ENCODE assay signal across 8 mouse cellular contexts in genomic region chr8:109251360-109251798, GRCm38 (mm10).
DNase-seq lines count a peak whose midpoint lies in the region; ATAC-seq lines count a peak whose summit lies in the region.

No protein-coding gene starts in this region.

- no peaks in the 10 kb centered on the region for H3K36me3 ChIP-seq in hindbrain, embryonic 13.5 days
- no peaks in the 10 kb centered on the region for H3K36me3 ChIP-seq in neural tube, embryonic 14.5 days (ENCODE audit: control insufficient read depth, insufficient read depth, low read length)

- no peaks in the 10 kb centered on the region for H3K9me3 ChIP-seq in hindbrain, embryonic 13.5 days
- no peaks in the 10 kb centered on the region for H3K9me3 ChIP-seq in neural tube, embryonic 14.5 days (ENCODE audit: control insufficient read depth, low read length)

- DNase-seq in kidney, adult 9 months, result peak; percentile 1
- DNase-seq in kidney, adult 8-10 months, result no peak
- DNase-seq in cerebellum, postnatal 10 days, result peak; percentile 78 to 80
- no peak for DNase-seq in spleen, postnatal 36 days (ENCODE audit: low spot score in 2 of 2)
- DNase-seq in urinary bladder, postnatal 4 days (ENCODE audit: low spot score in 2 of 2), result no peak

- H3K4me3 ChIP-seq in hindbrain, embryonic 13.5 days, result peak overlapping the region; percentile 49
- peak overlapping the region; percentile 30 for H3K4me3 ChIP-seq in neural tube, embryonic 14.5 days (ENCODE audit: low read depth, low read length)

- peaks cover 26% of the 10 kb centered on the region for H3K4me1 ChIP-seq in hindbrain, embryonic 13.5 days (replicated peaks)
- 0 out of 2 replicates have a peak, but pooled peaks cover 8% of the 10 kb centered on the region for H3K4me1 ChIP-seq in neural tube, embryonic 14.5 days (ENCODE audit: control insufficient read depth, insufficient read depth, low read length)

- H3K27ac ChIP-seq in hindbrain, embryonic 13.5 days, result peak overlapping the region; percentile 95
- peak overlapping the region; percentile 93 for H3K27ac ChIP-seq in neural tube, embryonic 14.5 days (ENCODE audit: low read depth, low read length)

- ATAC-seq in hindbrain, embryonic 13.5 days (ENCODE audit: low FRiP score), result peak; percentile 91
- peak; percentile 92 for ATAC-seq in neural tube, embryonic 14.5 days (ENCODE audit: low read depth)
- ATAC-seq in activated CD4-positive, CD25-positive, alpha-beta regulatory T cell, adult 4 months, result no peak

- peak overlapping the region; percentile 75 for H3K9ac ChIP-seq in hindbrain, embryonic 13.5 days
- peak overlapping the region; percentile 76 for H3K9ac ChIP-seq in neural tube, embryonic 14.5 days (replicated peaks; ENCODE audit: low read depth, low read length)

- no peaks in the 10 kb centered on the region for H3K27me3 ChIP-seq in hindbrain, embryonic 13.5 days
- no peaks in the 10 kb centered on the region for H3K27me3 ChIP-seq in neural tube, embryonic 14.5 days (ENCODE audit: control insufficient read depth, insufficient read depth, low read length)

- peak overlapping the region; percentile 57 for H3K4me2 ChIP-seq in hindbrain, embryonic 13.5 days
- H3K4me2 ChIP-seq in neural tube, embryonic 14.5 days (ENCODE audit: low read depth, low read length), result peak overlapping the region; percentile 59

- WGBS in hindbrain, embryonic 13.5 days, result 35% methylated on average over 24 of the region's 24 CpGs
- WGBS in neural tube, embryonic 14.5 days, result 30% methylated on average over 24 of the region's 24 CpGs

Comparison
In these comparisons a context has a peak if more than half of its experiments do, and no peak if none do; other contexts are left out.
1. DNase-seq: peak in kidney, adult 9 months (single experiment) and cerebellum, postnatal 10 days (2 of 2); none in kidney, adult 8-10 months (0 of 2), spleen, postnatal 36 days (0 of 2) and urinary bladder, postnatal 4 days (0 of 2).